Mouse (Mus musculus): ENCODE data around the gene Trim3.

Trim3 gene

GRCm38 (mm10) chr7:105556406-105556805 is 77.0 kb downstream of the Trim3 start:
- peak; percentile 34 to 48 for DNase-seq

- DNase-seq: peak; percentile 63 to 74
Observed at GRCm38 (mm10) chr7:105555571-105555970, 77.8 kb downstream of the Trim3 start.
